Mouse (Mus musculus): Measurements from ENCODE around the gene Sox11. TPM values are rescaled to one million over a fixed set of nuclear protein-coding genes. Genes with fewer than 3 reads are reported as not detected.

Gene Sox11
- total RNA-seq (2021), result 0.30 and 0.33 TPM in 2 replicates
- long read RNA-seq, result 0 reads

DNA sequence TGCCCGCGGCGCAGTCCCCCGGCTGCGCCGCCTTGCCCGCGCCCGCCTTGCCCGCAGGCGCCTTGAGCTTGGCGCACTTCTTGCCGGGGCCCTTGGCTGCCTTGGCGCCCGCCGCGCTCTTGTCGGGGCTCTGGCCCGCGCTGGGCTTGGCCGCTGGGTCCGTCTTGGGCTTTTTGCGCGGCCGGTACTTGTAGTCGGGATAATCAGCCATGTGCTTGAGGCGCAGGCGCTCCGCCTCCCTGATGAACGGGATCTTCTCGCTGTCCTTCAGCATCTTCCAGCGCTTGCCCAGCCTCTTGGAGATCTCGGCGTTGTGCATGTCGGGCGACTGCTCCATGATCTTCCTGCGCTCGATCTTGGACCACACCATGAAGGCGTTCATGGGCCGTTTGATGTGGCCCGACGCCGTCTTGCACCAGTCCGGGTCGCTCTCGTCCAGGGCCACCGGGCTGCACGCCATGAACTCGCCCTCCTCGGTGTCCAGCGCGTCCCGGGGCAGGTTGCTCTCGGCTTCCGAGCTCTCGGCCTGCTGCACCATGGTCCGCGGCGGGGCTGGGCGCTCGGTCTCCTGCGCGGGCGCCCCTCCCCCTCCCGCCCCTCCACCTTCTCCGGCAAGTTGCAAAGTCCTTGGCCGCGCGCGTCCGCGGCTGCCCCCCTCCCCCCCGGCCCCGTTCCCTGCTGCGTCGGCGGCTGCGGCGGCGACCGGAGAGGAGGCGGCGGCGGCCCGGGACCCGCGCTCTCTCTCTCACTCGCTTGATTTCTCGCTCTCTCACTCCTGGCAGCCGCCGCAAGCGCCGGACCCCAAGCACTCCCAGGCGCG, at the start of gene Sox11:
Gene Sox11, minus strand, starts transcription at position 704 of the 820 bp plus-strand sequence.
- peak; percentile 13 for DNase-seq

DNA sequence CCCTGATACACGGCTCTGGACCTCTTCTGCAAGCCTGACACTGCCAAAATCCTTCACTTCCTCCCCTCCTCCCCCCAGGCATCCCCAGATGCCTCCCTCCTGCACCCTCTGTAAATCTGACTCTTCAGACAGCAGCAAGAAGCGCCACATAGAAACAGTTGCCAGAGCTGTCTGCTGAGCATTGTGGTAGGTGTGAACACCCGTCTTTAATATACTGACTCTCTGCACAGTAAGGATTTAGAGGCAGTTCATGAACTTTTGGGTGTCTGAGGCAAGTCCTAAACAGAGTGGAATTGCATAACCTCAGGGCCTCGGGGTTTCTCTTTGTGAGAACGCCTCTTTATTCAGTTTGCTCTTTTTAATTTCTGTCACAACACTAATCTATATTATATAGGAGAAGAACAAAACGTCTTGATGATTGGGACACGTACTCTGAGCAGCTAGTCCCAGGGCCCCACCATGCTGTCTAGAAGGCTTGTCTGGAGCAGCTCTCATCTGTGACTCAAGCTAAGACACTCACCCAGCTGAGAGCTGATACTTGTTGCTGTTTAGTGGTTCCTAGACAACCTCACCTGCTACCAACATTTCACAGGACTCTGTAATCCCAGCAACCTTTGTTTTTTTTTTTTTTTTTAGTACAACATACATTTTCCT, 49.4 kb upstream of the Sox11 start:
- DNase-seq, result no peak

DNA sequence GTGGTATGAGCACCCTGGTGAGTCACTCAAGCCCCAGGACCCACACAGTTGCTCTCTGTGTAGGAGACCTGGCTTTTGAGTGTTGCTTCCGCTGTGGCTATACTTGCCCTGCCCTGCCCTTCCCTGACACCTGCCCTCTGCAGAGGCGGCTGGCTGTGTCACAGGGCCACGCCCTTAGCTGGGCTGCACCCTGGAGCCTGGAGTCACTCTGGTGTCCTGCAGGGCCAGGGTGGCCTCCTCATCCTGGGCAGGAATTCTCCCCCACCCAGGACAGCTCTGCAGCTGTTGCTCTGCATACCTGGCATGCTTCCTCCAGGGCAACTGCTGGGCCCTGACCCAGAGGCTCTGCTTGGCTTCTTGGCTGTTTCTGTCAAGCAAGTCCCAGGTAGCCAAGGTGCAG, 48.1 kb upstream of the Sox11 start:
- no peak for DNase-seq

DNA sequence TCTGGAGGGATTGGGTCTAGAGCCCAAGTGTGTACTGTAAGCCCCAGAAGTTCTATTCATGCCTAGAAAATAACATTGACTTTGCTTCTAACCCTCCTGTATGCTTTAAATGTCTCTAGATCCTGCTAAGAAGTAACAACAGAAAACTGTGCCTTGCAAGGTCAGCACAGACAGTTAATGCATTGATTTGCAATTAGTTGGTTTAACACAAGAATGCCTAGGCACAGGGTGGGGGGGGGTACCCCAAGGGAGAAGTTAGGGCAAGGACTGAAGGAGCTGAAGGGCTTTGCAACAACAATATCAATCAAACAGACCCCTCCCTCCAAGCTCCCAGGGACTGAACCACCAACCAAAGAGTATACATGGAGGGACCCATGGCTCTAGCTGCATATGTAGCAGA, 47.1 kb upstream of the Sox11 start:
- DNase-seq, result no peak

DNA sequence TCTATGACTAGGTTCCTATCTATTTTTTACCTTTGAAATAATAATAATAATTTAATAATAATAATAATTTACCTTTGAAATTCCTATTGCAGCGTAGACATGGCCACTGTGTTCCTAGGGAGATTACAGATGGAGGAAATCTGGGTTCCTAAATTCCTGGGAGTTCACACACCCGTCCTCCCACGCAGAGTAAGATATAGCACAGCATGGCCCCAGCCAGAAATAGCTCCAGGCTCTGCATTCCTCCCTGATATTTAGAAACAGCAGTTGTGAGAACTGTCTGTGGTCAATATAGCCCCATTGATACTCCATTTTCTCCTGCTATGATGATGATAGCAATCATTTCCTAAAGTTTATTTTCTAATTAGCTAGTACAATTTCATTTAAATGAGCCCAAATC, 30.1 kb upstream of the Sox11 start:
- no peak for DNase-seq

DNA sequence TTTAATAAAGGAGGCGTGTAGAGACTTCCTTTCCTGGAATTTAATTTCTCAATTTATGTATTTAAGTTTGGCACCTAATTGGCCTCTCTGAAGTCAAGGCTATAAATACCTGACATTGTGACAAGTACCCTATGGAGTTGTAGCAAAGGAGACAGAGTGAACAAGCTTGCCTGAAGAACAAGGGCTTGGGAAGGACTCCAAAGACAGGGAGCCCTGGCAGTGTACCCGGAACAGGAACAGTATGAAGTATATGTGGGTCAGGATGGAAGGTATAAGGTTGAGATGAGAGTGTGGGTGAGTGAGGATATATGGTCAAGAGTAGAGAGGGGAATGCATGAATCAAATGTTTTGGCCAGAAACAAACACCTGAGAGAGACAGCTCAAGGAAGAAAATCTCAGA, 28.4 kb upstream of the Sox11 start:
- no peak for DNase-seq

DNA sequence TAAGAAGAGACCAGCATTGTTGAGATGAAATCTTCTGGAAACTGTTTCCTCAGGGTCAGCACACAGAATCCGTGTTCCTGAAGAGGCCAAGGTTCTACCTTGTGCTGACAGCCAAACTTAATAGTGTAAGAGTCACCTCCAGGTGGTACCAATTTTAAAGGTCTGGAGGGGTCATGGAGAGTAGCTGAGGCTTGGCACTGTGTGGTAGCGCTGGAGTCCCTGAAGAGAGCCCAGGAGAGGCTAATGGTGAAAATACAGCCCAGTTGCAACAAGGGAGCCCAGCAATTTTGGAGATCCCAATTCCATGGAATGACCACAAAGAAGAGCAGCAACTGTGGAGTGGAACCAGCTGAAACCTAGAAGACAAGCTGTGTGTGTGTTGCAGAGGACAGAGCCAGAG, 25.1 kb upstream of the Sox11 start:
- DNase-seq, result no peak

DNA sequence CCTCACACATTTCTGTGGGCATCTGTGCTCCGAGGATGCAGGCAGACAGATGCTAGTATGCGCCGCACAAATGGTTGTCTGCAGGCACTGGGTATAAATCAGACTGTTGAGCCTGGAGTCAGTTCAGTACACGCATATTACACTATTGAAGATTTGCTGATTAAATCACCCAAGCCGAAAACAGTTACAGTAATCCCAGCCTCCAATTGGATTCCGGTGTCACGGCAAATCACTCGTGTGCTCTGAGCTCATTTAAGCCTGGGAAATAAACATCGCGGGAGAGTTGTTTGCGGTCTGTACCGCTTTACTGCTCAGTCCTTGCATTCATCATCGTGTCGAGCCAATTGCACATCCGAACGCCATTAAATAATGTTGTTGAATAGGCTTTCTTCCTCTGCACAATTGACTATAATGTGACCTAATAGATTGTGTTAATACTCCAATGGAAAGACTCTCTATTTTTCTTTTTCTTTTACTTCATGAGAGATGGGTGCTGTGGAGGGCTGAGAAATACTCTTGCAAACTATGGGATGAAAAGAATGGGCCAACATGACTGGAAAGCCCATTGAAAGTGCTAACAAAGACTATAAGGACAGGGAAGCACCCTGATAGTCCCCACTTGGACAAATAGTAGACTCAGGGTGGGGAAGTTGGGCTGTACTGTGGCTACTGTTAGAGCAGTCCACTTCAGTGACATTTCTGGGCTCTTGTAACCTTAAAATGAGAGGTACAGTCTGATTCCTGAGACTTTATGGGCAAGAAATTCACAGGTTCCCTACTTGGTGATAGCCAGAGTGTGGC, 21.7 kb upstream of the Sox11 start:
- DNase-seq, result no peak

DNA sequence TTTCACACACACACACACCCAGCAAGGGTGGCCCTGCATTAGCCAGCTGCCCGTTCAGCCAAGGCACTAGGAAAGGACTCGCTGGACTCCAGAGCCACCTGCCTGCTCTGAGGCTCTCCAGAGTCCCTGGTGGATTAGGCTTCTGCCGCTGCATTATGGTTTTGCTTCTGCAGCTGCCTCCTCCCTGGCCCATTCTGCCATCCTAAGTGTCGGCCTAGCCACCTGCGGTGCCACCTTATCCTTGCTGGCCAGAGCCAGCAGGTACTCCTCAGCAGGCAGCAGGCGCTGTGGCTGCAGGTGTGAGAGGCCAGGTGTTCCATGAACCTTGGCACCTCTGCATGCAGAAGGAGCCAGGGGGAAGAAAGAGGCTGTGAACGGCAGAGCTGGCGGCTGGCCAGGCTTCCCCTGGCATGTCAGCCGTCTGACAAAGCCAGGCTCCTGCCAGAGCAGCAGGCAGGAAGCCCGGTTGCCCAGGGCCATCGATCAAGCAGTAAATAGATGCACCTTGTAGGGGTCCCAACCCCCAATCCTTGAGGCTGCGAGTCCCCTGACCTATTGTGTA, 14.8 kb upstream of the Sox11 start:
- DNase-seq, result peak; percentile 20

DNA sequence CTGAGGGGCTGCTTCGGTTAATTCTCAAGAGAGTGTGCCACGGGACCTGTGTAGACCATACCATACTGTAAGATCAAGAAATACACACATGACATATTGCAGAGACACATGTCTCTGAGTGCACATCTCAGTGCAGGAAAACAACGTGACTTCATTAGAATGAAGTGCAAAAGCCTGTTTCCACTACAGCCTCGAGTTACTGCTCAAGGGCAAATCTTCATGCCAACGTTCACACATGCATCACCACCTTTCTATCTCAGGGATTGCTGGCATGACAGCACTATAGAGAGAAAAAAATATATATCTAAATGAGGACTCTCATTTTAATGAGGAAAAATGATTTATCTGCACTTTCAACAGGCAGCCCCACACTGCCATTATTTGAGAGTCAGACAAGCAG, 14.2 kb upstream of the Sox11 start:
- no peak for DNase-seq

DNA sequence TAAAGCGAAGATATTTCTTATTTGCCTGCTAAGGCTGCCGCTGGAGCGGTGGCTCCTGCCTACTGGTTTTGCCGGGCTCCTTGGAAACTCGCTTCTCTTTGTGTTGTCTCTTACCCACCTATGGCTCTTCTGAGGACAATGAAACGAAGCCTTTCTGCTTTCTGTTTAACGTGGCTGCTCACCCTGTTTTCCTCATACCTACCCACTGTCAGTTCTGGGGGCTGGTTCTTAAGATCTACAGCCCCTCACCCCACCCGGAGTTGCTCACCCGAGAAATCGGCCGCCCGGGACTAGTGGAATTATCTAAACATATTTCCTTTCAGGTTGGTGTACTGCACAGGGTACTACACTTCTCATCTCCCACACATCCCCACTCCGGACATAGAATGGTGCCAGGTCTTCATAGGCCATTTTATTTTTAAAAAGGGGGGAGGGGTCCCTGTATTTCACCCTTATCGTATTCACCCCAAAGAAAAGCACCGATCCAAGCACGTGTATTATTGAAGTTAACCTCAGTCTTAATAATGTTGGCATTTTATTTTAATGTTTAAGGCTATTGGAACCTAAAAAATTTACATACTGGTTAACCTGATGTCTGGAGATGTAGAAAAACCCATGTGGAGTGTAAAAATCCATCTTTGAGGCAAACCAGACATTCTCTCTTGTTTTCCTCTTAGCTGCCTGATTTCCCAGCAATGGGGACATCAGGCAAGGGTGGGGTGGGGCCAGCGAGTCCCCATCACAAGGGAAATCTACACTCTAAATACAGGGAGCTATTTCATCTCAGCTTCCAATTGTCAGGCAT, 1.4 kb upstream of the Sox11 start:
- no peak for DNase-seq

DNA sequence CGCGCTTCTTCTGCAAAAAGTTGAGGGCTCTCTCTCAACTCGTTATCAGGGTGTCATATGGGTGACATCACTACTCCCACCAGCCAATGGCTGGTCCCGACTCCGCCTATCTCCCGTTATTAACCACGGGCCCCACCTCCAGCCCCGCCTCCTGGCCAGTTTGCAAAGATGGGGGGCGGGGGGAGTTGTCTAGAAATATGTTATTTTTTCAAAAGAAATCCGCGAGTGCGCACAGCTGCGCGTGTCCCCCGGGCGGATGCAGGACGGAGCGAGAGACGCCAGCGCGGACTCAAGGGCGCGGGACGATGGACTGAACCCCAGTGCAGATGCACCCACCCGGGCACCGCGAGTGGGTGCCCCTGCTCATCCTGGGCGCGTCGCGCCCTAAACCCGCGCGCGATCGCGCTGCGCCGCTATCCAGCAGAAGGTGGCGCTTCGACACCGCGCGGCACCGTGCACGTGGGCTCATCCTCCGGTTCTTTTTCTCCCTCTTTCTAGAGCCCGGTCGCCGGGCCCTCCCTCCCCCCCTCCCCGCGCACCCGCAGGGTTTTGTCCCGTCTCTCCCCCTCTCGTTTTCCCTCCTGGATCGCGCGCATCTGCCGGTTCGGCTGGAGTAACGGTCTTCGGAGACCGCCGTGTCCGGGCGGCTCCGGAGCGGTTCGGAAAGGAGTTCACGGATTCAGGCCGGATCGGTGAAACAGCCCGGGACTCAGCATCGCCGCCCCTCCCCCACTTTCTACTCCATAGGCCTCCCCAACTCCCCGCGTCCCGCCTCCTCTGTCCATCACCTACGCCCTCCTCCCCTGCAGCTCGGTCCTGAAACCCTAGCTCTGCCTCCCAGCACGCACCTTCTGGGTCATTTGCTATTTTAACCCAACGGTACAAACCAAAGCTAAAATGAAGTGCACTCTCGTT, 574 bp upstream of the Sox11 start:
- DNase-seq, result peak; percentile 58

DNA sequence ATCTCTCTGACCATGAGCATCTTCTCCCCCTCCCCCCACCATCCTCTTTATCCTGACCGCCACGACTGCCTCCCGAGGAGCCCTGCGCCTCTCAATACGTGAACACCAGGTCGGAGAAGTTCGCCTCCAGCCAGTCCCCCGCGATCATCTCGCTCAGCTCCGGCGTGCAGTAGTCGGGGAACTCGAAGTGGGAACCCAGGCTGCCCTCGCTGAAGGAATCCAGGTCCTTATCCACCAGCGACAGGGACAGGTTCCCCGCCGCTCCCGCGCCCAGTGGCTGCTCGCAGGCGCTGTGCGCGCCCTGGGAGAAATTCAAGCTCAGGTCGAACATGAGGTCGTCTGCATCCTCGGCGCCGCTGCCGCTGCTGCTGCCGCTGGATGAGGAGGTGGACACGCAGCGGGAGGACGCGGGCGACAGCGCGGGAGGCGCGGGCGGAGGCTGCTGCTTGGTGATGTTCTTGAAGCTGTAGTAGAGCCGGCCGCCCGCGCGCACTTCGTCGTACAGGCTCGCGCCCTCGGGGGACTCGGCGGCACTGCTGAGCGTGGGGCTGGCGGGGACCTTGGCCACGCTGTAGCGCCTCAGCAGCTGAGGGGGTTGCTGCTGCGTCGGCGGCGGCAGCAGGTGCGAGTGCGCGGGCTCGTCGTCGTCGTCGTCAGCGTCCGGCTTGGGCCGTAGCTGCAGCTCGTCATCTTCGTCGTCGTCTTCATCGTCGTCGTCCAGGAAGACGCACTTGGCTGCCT, 1.1 kb downstream of the Sox11 start:
- DNase-seq, result peak; percentile 3

DNA sequence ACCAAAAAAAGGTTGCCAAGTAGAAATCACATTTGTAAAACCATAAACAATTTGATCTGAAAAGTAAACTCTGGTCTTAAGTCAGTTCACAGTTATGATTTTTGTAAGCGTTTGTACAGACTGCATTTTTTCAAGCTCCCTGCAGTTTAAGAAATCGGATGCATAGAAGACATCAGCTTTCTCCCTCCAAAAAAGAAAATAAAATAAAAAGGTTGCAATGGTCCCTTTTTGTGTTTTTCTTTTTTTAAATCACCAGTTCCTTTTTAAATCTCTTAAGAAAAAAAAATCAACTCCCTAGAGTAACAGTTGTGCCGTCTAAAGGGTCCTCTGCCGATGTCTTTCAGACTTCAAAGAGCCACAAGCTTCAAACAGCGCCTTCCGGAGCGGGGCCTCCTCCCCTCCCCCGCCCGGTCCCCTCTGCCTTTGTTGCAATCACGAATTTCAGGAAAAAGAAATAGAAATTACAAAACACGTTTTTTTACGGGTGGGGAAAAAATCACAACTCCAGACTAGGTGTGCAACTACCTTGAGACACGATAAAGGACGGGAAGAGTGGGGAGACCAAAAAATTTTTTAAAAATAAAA, 1.8 kb downstream of the Sox11 start:
- DNase-seq, result no peak

DNA sequence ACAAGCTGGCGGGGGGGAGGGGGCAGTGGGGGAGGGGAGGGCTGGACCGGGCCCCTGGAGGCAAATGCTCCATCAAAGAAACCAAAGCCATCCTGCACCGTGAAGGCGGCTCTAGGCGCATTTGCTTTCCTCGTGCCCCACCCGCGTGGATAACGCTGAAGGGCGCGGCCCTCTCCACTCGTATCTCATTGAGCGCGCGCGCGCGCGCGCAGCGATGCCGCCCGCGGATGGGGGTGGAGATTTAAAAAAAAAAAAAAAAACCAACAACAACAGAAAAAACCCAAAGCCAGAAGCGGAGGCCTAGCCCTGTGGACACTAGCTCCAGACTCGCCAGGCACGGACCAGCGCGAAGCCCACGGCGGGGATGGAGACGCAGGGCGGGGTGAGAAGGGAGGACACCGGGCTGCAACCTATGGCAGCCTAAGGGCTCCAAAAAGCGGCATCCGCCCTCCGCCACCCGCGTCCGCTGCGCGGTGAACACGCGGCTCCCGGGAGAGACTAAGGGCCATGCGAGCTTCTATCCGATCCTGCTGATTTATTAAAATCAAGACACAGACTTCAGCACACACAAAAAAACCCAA, 3.1 kb downstream of the Sox11 start:
- DNase-seq, result peak; percentile 17

DNA sequence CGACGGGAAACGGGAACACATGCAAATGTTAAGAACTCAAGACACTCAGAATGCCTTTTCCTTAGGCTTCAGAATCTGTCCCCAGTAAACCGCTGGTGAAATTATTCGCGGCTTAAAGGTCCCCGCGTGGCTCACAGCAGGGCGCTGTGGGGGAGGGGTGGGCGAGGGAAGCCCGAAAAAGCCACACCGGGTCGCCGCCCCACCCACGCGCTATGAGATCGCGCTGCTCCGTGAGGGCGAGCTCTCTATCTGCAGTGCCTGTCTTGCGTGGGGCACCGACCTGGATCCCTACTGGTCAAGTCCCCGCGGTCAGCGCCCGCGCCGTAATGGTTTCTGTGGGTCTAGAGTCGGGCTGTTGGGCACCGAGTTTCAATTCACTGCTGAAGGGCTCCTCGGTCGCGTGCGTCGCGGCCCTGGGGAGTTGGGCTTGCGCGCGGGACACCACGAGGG, 3.6 kb downstream of the Sox11 start:
- peak; percentile 15 for DNase-seq

DNA sequence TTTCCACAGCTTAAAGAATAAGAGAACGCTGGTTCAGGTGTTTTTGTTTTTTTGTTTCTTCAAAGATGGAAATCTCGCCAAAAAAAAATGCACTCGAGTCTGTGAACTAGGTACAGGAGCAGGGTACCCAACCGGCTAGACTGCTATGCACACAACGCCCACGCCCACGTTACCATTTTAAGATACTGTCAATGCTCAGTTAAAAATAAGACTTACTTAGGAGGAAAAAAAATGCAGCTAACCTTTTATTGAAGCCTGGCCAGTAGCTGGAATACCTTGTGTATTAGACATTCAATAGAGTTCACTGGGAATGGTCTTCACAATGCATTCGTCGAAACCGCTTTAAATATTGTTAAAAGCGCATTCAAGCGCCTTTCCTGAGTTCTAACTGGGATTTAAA, 4.3 kb downstream of the Sox11 start:
- no peak for DNase-seq

DNA sequence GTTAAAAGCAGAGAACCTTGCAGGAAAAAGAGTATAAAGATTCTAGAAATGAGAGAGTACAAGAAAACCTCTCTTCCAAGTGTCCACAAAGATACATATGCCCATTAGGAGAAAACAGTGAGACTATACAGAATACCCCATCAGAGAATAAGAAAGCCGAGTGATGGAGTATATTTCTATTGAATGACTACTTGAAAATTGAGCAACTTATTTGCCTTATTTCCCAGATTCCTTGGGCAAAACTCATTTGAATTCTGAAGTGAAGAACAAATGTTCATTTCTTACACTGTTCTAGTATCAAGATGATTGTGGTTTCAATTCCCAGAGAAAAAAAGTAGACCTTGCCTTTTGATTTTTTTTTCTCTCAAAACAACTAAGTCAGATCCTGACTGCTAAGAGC, 4.9 kb downstream of the Sox11 start:
- DNase-seq, result no peak

DNA sequence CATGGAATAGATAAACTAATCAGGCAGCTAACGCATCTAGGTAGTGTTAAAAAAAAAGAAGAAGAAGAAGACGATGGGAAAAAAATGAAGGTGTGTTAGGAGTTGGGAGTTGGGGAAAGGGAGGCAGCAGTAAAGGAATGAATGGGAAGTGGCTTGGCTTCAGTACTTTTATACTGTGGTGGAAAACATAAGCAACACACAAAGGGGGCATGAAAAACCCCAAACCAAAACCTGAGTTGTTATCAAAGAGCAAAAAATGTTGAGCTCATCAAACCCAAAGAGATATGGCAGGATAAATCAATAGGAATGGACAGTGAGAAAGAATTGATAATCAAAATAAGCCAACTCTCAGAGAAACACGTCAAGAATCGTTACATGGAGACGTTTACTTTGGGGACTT, 5.6 kb downstream of the Sox11 start:
- DNase-seq, result no peak
